Mouse (Mus musculus) midbrain, embryonic 11.5 days (tissue): ENCODE measurements around the gene Ikzf1. TPM values are rescaled to one million over a fixed set of nuclear protein-coding genes. Genes with fewer than 3 reads are reported as not detected.
A peak's percentile ranks its signal among the peaks of the same experiment; 100 is the strongest.

Experiments used
- ATAC-seq: fragments of 200-750 bp; cut with Nextera tagmentation; 2 replicates; pipeline ENCODE4 v1.8.0; 2017; ENCODE audit warnings: moderate TSS enrichment, moderate library complexity; ENCODE audit not compliant: low FRiP score
- DNase-seq: peaks from one replicate; pipeline ENCODE4 v3.0.0; 2015; ENCODE audit warnings: low spot score; ENCODE audit errors: missing footprints
- H3K27ac ChIP-seq: fragments of 300-500 bp; sonication (generic); 2 replicates; pipeline ENCODE4 v1.5.1; 2014; ENCODE audit warnings: low read depth, low read length
- H3K27me3 ChIP-seq: fragments of 300-500 bp; sonication (generic); 2 replicates; pipeline ENCODE4 v1.6.1; 2014; ENCODE audit warnings: mild to moderate bottlenecking, low read length, moderate library complexity, mixed read lengths; ENCODE audit not compliant: control insufficient read depth, insufficient read depth
- H3K36me3 ChIP-seq: fragments of 300-500 bp; sonication (generic); 2 replicates; pipeline ENCODE4 v1.6.1; 2014; ENCODE audit warnings: mild to moderate bottlenecking, low read length, moderate library complexity, mixed read lengths; ENCODE audit not compliant: control insufficient read depth, insufficient read depth
- H3K4me1 ChIP-seq: fragments of 300-500 bp; sonication (generic); 2 replicates; pipeline ENCODE4 v1.6.1; 2014; ENCODE audit warnings: low read length; ENCODE audit not compliant: control insufficient read depth, insufficient read depth
- H3K4me2 ChIP-seq: fragments of 300-500 bp; sonication (generic); 2 replicates; pipeline ENCODE4 v1.6.1; 2014; ENCODE audit warnings: mild to moderate bottlenecking, moderate library complexity
- H3K4me3 ChIP-seq: fragments of 300-500 bp; sonication (generic); 2 replicates; pipeline ENCODE4 v1.5.1; 2014; ENCODE audit warnings: low read depth, low read length
- H3K9ac ChIP-seq: fragments of 300-500 bp; sonication (generic); 2 replicates; pipeline ENCODE4 v1.6.1; 2014; ENCODE audit warnings: low read length
- H3K9me3 ChIP-seq: fragments of 300-500 bp; sonication (generic); 2 replicates; pipeline ENCODE4 v1.6.1; 2016; ENCODE audit warnings: low read length; ENCODE audit not compliant: control insufficient read depth
- WGBS: fragments of 180-500 bp; shearing (Covaris S2); extraction: QIAGEN DNeasy Blood & Tissue Kit; methylation state at CpG from one replicate; pipeline ENCODE4 v1.1.7; 2014; 5-methylcytosine and 5-hydroxymethylcytosine counted together
- polyA plus RNA-seq: library from polyadenylated mRNA; unstranded; fragments of >200 nt; fragmentation: Nextera tagmentation; extraction: Ambion mirVana; gene quantifications from 2 replicates; pipeline ENCODE4 v1.2.1, GENCODE M21; 2014

Ikzf1 gene
- polyA plus RNA-seq, 1 experiment from 2014 or later, result 2.7 TPM

DNA sequence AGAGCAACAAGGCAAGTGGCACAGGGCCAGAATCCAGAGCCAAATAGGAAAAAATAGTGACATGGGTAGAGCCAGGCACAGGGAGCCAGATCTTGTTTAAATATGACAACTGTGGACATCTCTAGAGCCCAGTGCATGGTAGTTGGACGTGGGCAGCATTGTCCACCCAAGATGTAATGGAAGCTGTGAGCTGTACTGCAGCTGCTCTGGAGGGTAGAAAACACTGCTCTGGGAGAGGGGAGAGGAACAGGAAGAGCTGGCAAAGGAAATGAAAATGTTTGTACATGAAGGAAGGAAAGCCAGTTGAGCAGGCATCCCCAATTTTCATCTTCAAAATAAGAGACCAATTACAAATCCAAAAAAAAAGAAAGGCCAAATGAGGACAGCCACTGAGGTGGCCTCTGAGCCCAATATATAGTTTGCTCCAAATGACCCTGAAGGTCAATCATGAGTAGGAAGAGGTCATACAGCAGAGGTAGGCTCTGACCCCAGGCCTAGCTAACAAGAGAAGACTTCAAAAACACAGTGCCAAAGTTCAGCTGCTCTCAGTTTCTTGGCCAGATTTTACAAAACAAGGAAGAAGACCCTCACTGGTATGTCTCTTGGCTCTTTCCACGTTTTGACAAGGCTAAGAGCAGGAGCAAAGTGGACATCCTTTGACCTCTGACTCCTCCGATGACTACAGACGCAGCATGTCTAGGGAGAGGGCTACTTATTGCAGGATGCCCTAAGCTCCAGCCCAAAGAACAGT is 91.4 kb downstream of the Ikzf1 start:
- 71% methylated on average over 4 of the region's 4 CpGs for WGBS
- Histone ChIP-seq H3K4me3 (no peak overlapping the region), H3K9me3 (no peaks in the 10 kb centered on the region), H3K4me1 (no peaks in the 10 kb centered on the region), H3K9ac (no peak overlapping the region), H3K4me2 (no peak overlapping the region), H3K36me3 (no peaks in the 10 kb centered on the region), H3K27ac (no peak overlapping the region), H3K27me3 (no peaks in the 10 kb centered on the region)
- no peak for ATAC-seq
- DNase-seq, result peak; percentile 67

DNA sequence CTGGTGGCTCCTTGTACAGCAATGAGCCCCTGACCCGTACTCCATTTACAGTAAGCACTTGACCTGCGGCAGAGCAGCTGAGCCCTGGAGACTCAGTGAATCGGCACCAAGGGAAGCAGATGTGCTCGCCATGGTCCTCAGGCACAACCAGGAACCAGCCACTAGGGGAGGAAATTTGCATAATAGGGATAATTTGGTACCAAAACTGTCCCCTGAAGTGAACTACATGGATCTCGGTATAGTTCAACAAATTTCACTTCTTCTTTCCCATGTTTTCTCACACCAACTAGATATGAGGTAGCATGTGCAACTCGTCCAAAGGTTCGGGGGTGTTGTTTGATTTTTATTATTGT is 92.0 kb downstream of the Ikzf1 start:
- Histone ChIP-seq H3K36me3 (no peaks in the 10 kb centered on the region), H3K27ac (no peak overlapping the region), H3K4me1 (no peaks in the 10 kb centered on the region), H3K4me3 (no peak overlapping the region), H3K4me2 (no peak overlapping the region), H3K27me3 (no peaks in the 10 kb centered on the region), H3K9me3 (no peaks in the 10 kb centered on the region), H3K9ac (no peak overlapping the region)
- WGBS, result 86% methylated on average over 7 of the region's 7 CpGs
- no peak for ATAC-seq
- peak; percentile 69 for DNase-seq

DNA sequence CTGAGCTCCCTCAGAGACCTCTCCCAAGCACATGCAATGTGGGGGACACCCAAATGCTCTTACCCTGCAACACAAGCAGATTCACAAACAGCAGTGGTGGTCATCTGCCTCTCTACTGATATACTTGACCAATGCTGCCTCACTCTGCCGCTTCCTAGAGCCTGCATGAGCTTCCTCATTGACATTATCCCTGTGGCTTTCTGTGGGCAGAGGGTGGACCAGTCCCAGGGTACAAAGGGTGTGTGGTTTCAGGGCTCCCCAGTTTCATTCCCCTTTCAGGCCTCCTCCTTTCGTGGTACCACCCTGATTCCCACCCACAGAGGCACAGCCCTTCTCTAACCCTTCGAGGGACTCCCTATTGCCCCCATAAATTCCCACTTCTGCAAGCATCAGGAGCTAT is 92.4 kb downstream of the Ikzf1 start:
- no peak for ATAC-seq
- H3K9me3 ChIP-seq, result no peaks in the 10 kb centered on the region
- H3K36me3 ChIP-seq, result no peaks in the 10 kb centered on the region
- H3K4me3 ChIP-seq, result no peak overlapping the region
- DNase-seq, result peak; percentile 33
- no peak overlapping the region for H3K27ac ChIP-seq
- no peaks in the 10 kb centered on the region for H3K27me3 ChIP-seq
- H3K4me1 ChIP-seq, result no peaks in the 10 kb centered on the region
- H3K9ac ChIP-seq, result no peak overlapping the region
- no peak overlapping the region for H3K4me2 ChIP-seq
- 86% methylated on average over 3 of the region's 3 CpGs for WGBS

DNA sequence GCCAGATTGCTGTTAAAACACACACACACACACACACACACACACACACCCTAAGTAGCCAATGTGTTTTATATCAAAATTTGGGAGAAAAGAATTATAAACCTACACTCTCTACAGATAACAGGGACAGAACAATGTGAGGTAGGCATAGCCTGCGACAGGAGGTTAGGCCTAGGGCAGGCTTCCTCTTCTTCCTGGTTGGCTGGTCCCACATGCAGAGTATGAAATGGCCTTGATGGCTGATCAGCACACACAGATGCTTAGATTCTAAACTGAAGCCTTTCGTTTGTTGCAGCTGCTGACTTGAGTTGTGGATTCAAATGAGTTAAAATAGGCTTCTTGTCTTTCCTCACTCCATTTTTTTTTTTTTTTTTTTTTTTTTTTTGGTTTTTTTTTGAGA is 93.0 kb downstream of the Ikzf1 start:
- H3K4me1 ChIP-seq, result no peaks in the 10 kb centered on the region
- H3K36me3 ChIP-seq, result no peaks in the 10 kb centered on the region
- no peak overlapping the region for H3K9ac ChIP-seq
- no peak overlapping the region for H3K4me2 ChIP-seq
- H3K9me3 ChIP-seq, result no peaks in the 10 kb centered on the region
- ATAC-seq (no peak), DNase-seq (peak; percentile 10)
- H3K27ac ChIP-seq, result no peak overlapping the region
- no peak overlapping the region for H3K4me3 ChIP-seq
- WGBS, result 90% methylated on average over 2 of the region's 2 CpGs
- no peaks in the 10 kb centered on the region for H3K27me3 ChIP-seq

DNA sequence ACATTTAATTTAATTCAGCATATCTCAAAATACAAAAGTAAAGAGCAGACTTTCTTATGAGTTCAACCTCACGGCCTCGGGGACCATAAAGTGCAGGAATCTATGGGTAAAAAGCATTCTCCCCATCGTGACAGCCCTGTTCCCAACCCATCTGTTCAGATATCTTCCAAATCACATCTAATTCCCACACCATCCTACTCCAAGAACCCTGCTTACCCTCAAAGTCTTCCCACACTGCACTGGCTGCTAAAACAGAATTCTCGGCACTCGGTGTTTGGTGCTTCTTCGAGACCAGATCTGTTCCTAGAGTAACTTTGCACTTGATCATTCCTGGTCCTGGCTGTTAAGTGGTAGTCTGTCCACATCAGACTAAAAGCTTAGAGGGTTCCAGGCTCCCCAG is 93.5 kb downstream of the Ikzf1 start:
- DNase-seq, result peak; percentile 57
- Histone ChIP-seq H3K36me3 (no peaks in the 10 kb centered on the region), H3K27ac (no peak overlapping the region), H3K9ac (no peak overlapping the region), H3K4me1 (no peaks in the 10 kb centered on the region), H3K4me3 (no peak overlapping the region), H3K27me3 (no peaks in the 10 kb centered on the region), H3K4me2 (no peak overlapping the region), H3K9me3 (no peaks in the 10 kb centered on the region)
- 90% methylated on average over 6 of the region's 6 CpGs for WGBS
- no peak for ATAC-seq

DNA sequence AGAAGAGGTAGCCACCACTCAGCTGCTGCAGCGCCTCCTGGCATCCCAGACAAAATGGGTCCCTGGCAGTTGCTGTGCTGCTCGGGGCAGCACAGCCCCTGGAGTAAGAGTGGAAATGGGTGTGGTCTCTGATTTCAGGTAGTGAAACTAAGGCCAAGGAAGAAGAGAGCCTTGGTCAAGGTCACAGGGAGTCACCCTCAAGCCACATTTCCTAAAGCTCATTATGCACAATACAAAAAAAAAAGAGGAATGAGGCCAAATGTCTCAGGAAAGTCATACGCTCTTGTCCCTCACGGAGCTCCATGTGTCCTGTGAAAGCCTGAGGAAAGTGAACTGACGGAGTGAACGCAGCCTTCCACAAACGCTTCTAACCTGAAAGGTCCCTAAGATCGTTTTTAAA is 96.9 kb downstream of the Ikzf1 start:
- no peaks in the 10 kb centered on the region for H3K9me3 ChIP-seq
- H3K4me3 ChIP-seq, result no peak overlapping the region
- DNase-seq (no peak), ATAC-seq (no peak)
- no peaks in the 10 kb centered on the region for H3K4me1 ChIP-seq
- H3K27ac ChIP-seq, result no peak overlapping the region
- H3K4me2 ChIP-seq, result no peak overlapping the region
- H3K9ac ChIP-seq, result no peak overlapping the region
- WGBS, result 88% methylated on average over 8 of the region's 8 CpGs
- no peaks in the 10 kb centered on the region for H3K27me3 ChIP-seq
- no peaks in the 10 kb centered on the region for H3K36me3 ChIP-seq

DNA sequence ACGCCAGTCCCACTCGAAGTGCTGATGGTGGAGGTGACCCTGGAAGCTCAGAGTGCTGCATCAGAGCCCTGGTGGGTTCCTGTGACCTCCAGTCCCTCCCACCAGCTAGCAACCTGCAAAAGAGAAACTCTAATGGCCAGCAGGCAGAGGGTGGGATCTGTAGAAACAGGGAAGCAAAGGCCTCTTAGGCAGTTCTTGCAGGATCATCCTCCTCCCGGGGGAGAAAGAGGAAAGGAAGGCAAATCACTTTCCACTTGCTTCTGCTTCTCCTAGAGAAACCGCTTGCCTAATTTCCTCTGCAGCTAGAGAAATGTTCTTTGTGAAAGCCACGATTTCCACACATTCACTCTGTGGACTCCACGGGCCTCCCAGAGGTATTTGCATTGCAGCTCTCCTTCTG is 100.7 kb downstream of the Ikzf1 start:
- Histone ChIP-seq H3K4me2 (no peak overlapping the region), H3K27me3 (no peaks in the 10 kb centered on the region), H3K9me3 (no peaks in the 10 kb centered on the region), H3K27ac (no peak overlapping the region), H3K4me3 (no peak overlapping the region), H3K9ac (no peak overlapping the region), H3K36me3 (no peaks in the 10 kb centered on the region), H3K4me1 (no peaks in the 10 kb centered on the region)
- ATAC-seq (no peak), DNase-seq (no peak)
- 65% methylated on average over 6 of the region's 6 CpGs for WGBS

DNA sequence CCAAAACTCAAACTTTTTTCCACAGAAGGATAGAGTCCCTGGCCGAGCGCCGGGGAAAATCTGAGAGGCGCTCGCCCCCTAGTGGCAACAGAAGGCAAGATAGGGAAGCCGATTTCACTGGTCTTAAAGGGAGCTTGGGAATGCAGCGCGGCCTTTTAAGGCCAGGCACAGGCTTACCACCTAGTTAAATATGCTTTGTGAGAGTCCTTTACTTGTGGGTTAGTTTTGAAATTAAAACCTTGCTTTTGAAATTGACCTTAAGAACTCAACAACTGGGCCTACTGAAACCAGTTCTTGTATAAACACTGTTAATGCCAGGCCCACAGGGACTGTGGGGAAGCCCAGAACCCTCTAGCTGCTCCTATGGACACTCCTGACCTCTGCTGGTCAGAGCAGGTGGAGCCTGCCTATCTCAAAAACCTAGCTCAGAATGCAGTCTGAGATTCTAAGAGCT is 103.7 kb downstream of the Ikzf1 start:
- Histone ChIP-seq H3K27me3 (no peaks in the 10 kb centered on the region), H3K9me3 (no peaks in the 10 kb centered on the region), H3K27ac (no peak overlapping the region), H3K9ac (no peak overlapping the region), H3K36me3 (no peaks in the 10 kb centered on the region), H3K4me1 (no peaks in the 10 kb centered on the region), H3K4me3 (no peak overlapping the region), H3K4me2 (no peak overlapping the region; the same call in 1 of the 2 replicates)
- WGBS, result 1% methylated on average over 8 of the region's 8 CpGs
- DNase-seq (peak; percentile 99), ATAC-seq (peak; percentile 97)

DNA sequence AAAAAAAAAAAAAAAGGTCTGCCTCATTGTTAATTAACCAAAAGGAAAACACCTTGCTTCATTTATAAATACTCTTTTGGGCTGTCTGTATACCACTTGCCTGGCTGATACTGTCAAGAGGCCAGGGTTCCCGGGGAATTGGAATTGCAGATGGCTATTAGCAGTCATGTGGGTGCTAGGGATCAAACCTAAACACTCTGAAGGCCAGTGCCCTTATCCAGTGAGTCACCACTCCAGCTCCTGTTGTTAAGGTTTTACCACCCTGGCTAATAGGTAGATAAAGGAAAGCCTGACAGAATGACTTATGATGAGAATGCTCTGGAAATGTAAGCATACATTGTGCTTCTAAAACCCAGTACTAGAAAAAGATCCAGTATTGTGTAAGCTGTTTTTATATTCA is 109.8 kb downstream of the Ikzf1 start:
- Histone ChIP-seq H3K9me3 (no peaks in the 10 kb centered on the region), H3K27ac (no peak overlapping the region), H3K4me2 (no peak overlapping the region), H3K4me1 (no peaks in the 10 kb centered on the region), H3K36me3 (peaks cover 2% of the 10 kb centered on the region; the same call in 1 of the 2 replicates), H3K4me3 (no peak overlapping the region), H3K27me3 (no peaks in the 10 kb centered on the region), H3K9ac (no peak overlapping the region)
- 94% methylated on average over 1 of the region's 1 CpGs for WGBS
- ATAC-seq (no peak), DNase-seq (no peak)
